Mouse (Mus musculus): ENCODE measurements around the gene Hltf. TPM values are rescaled to one million over a fixed set of nuclear protein-coding genes. Genes with fewer than 3 reads are reported as not detected.
"Not testable (repeated sequence)": the region's sequence is repeated elsewhere in the genome, so short reads cannot be mapped to it uniquely, and the experiment has no call there.

Hltf gene
- total RNA-seq, 2 experiments from 2014 or later: 20.9 to 22.5 TPM

DNA sequence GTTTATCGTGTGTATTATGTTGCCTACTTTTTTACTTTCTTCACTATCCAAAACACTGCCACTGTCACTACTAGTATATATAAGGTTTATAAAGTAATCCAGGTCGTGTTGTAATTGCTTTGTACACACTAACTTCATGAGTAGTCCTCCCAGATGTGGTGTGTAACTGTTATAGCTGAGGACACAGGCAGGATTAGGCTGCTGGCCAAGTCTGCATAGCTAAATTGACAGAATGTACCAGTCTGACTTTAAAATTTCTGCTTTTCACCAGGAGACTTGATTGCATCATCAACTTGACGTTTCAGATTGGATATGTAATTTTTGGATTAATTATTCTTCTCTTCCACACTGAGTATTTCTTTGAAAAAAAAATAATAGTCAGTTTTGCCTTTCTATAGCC, 46.2 kb downstream of the Hltf start:
- no peak for DNase-seq (ENCODE audit: extremely low spot score in 1 of 2, low spot score in 1 of 2)

DNA sequence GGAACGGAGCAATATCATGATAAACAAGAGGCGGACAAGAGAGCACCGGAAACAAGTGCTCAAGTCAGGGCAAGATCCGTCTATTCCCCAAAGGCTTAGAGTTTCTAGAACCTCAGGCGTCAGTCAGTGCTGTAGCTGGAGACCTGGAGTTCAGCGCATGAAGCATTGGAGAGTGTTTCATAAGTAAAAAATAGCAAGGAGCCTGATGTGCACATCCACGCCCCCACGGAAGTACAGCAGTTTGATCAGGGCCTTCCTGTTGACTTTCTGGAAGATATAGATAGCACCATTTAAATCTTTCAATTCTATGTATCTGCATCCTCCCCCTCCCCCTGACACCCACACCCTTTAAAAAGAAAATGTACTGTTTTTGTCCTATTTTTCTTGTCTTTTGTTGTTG, 46.7 kb downstream of the Hltf start:
- DNase-seq (ENCODE audit: extremely low spot score in 1 of 2, low spot score in 1 of 2): no peak

DNA sequence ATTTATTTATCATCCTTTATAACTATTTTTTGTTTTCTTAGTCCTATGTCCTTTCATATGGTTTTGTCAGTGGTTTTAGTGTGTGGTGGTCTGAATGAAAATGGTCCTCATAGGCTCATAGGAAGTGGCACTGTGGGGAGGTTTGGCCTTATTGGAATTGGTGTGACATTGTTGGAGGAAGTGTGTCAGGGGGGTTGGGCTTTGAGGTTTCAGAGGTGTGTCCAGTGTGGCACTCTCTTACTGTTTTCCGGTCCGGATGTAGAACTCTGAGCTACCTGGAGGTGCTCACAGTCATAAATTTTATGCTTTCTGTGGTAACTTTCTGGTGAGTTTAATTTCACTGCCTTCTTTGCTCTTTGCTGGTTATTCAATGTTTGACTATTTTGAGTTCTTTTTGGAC, 47.2 kb downstream of the Hltf start:
- no peak for DNase-seq (ENCODE audit: extremely low spot score in 1 of 2, low spot score in 1 of 2)

DNA sequence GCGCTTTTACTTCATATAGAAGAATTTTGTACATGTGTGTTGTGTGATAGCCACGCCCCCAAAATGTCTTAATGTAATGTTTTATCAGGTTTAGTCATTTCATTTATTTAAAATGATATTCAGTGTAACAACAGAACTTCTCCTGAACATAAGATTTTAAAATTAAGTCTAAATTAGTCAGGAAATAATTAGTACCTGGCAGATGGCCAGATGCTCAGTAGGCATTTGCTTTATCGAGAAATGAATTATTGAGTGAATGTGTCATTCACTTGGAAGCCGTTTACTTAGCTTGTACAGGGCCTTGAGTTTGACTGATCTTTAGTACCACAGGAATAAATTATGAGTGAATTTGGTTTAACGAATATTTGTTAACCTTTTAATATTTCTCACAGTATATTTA, 51.3 kb downstream of the Hltf start:
- no peak for DNase-seq (ENCODE audit: extremely low spot score in 1 of 2, low spot score in 1 of 2)

DNA sequence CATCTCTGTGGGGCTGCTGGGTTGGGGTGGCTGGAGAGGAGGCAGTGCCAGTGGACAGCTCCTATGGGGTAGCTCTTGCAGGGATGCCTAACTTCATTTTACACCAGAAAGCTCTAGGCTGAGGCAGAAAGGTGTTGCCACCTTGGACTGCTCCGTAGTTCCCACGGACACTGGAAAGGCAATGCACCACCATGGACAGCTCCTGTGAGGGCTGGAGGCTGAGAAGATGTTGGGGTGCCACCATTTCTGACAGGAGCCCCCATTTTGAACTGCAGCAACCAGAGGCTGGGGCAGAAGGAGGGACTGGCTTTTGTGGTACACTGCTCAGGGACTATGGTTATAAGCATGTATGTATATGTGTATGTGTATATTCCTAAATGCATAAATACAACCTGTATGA, 54.3 kb downstream of the Hltf start:
- DNase-seq (ENCODE audit: extremely low spot score in 1 of 2, low spot score in 1 of 2): no peak

DNA sequence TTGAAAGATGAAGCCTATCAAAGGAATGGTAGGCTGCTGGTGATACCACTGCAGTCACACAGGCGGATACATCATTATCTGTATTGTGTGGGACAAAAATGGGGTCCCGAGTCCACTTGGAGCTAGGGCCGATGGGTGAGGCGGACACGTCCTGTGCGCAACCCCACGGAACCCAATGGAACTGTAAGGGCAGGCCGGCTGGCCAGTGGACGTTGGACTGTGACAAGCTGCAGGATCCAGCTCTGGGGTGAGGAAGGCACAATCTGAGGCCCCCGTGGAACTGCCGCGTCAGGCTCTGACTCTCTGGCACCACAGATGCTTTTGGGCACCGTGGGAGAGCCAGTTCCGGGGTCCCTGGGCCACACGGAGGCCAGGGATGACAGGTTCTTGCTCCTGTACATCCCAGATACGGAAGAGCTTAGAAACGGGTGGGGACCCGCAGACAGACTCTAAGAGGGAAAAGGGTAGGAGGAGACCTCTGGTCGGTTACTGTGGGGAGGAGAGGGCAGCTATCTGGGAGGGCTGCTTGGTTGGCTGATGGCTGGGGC, 61.5 kb downstream of the Hltf start:
- no peak for DNase-seq (ENCODE audit: extremely low spot score in 1 of 2, low spot score in 1 of 2)

DNA sequence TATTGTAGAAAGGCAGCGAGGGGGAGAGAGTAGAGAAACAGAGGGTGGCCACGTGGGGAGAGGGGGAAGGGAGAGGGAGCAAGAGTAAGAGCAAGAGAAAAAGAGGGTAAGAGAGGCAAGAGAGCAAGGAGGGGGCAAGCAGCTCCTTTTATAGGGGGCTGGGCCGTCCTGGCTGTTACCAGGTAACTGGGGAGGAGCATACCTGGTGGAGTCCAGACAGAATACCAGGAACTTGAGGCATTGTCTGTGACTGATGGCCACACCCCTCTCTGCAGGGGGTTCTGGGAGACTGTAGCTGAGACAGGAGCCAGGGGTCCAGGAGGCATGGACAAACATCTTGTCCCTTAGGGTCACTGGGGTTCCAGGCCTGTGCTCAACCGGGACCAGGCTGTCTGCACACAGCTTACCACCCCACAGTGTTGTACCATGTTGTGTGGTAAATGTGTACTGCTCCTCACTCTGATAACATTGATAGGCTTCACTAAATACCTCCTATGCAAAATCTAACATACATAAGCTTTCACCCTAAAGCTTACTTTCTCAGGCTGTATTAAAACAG, 62.2 kb downstream of the Hltf start:
- DNase-seq (ENCODE audit: extremely low spot score in 1 of 2, low spot score in 1 of 2): no peak

DNA sequence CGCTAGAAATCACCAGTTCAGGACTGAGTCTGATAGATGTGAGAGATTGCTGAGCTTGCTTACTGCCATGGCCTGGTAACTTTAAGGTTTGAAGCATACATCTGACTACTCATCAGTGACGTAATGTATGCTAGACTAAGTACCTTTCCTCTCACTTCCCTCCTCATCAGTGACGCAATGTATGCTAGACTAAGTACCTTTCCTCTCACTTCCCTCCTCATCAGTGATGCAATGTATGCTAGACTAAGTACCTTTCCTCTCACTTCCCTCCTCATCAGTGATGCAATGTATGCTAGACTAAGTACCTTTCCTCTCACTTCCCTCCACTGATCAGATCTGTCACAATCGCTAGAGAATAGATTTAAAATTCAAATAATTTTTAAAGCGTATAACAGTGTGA, 64.0 kb downstream of the Hltf start:
- DNase-seq (ENCODE audit: extremely low spot score in 1 of 2, low spot score in 1 of 2): not testable (repeated sequence)

DNA sequence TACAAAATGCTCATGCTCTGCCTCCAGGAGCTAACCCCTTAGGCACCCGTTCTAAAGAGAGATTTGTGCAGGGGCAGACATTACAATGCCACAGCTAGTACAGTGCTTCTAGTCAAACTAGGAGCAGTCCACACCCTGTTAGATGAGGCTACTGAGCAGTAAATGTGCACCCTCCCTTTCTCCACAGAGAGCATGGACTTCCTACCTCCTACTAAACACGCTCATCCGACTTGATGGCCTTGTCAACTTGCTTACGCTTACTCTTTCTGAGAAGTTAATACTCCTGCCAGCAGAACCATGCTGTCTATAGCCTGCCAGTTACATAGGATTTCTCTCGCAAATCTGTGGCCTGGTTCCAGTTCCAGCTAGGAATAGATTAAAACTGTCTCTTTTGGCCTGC, 68.0 kb downstream of the Hltf start:
- no peak for DNase-seq (ENCODE audit: extremely low spot score in 1 of 2, low spot score in 1 of 2)

DNA sequence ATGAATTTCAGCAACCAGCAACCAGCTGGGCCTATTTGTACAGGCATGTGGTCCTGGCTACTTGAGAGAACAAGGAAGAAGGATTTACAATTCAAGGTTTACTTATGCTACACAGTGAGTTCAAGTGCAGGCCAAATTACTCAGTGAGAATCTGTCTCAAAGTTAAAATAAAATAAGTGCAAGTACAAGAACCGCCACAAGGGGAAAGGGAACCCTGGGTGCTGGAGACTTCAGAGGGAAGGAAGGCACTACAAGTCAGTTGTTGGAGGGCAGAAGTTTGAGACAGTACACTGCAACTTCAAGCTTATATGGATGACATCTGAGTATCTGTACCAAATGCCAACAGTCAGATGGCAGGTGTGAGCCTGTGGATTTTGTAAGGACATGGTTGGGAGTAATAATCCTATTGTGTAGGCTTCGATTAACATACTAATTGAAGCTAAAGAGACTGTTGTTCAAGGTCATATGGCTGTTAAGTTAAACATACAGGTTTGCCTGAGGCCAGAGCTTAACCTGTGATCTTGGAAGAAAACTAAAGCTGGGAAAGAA, 69.5 kb downstream of the Hltf start:
- DNase-seq (ENCODE audit: extremely low spot score in 1 of 2, low spot score in 1 of 2): no peak

DNA sequence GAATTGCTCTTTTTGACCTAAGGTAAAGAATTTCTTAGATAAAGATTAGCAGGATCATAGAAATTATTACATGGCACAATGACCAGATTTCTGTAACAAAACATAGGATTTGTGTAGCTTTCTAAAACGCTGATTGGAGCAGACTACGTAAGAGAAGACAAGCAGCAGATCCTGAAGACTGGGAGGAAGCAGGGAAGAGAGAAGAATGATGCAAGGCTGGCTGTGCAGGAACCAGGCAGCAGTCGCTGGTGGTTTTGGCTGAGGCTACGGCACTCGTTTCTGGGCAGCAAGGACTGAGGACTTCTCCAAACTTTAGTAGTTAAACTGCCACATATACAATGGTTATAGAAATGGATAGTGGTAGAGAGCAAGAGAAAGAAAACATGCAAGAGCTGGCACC, 71.9 kb downstream of the Hltf start:
- no peak for DNase-seq (ENCODE audit: extremely low spot score in 1 of 2, low spot score in 1 of 2)

DNA sequence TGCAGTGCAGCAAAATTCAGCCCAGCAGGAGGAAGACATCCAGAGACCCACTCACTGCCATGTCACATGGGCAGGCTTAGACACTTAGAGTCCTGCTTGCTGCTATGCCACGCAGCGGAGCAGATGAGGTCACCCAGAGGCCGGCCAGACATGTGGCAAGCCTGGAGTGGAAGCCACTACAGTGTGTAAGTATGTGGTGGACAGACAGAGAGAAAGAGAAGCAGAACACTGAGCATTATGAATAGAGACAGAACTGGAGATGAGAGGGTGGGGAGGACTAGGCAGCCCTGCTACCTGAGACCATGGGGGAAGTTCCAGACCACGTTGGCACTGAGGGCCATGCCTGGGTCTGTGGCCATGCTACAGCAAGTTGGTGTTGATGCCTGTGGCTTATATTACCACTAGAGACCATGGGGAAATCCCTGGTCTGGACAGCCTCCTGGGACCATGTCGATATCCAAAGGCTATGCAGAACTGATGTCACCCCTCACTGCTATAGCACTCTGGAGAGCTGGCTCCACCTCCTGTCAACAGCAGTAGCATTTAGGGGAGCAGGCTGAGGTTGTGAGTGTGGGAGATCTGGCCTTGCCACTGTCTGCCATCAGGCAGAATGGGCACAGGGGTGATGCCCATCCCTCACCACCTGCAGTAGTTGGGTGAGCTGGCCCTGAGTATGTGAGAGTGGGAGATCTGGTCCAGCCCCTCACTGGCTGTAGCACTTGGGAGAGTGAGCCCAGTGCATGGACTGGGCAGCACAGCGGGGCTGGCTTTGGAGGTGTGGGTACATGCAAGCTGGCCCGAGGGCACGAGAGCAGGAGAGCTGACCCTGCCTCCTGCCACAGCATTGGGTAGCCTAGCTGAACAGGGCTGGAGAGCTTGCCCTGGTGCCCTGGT, 73.1 kb downstream of the Hltf start:
- DNase-seq (ENCODE audit: extremely low spot score in 1 of 2, low spot score in 1 of 2): no peak

DNA sequence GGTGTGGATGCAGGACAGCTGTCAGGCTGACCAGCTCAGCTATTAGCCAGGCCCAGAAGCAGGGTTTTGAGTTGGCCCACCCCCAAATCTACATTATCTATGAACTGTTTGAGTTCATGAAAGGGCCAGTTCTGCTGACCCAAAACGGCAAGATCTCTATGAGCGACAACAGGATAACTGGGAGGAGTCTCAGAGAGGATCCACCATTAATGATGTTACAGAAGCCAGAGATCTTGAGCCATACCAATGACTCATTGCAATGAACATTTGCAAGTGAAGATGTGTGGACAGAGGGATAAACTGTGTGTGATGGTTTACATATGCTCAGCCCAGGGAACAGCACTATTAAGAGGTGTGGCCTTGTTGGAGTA, 73.7 kb downstream of the Hltf start:
- no peak for DNase-seq (ENCODE audit: extremely low spot score in 1 of 2, low spot score in 1 of 2)

DNA sequence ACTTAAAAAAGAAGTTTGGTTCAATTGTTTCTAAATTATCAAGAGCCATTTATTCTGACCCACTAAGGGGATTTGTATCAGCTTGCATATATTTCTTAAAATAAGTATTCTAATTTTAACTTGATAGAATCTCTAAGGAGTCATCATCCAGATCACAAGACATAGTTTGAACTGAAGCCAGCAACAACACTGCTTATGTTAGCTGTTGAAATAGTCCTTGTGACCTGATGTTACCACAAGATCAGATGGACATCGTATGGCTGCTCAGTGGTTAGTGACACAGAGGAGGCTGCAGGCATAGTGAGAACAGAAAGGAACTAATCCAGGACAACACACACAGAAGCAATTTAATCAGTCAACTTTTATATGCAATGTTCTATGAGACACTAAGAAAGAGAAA, 75.1 kb downstream of the Hltf start:
- no peak for DNase-seq (ENCODE audit: extremely low spot score in 1 of 2, low spot score in 1 of 2)

DNA sequence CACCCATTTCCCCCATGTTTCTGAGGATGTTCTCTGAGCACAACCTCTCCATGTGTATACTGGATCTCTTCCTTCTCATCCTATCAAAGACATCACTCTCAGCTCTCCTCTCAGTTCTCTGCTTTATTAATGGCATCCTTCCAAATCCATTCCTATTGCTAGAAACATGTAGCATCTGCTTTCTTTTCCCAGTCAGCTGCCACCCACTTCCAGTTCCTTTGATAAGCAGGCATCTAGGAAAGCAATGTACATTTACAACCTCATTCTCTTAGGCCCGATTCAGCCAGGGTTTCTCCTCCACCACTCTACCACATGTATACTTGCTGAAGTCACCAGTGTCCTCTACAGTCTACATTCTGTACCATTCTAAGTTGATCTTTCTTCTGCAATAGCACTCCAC, 76.1 kb downstream of the Hltf start:
- no peak for DNase-seq (ENCODE audit: extremely low spot score in 1 of 2, low spot score in 1 of 2)

DNA sequence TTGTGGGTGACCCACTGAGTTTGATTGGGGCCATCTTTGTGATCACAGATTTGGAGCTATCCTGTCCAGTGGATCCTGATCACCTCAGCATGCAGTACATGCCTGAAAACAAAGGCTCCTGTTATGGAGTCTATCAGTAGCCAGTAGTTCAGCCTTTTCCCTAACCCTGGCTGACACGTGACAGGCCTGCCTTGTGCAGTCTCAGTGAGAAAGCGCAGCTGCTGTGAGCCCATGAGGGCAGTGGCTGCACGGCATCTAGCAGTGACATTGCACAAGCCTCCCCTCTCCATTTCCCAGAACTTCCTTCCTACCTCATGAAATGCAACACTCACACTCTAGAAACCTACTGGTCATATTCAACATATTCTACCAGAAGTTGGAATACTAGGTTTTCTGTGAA, 76.9 kb downstream of the Hltf start:
- no peak for DNase-seq (ENCODE audit: extremely low spot score in 1 of 2, low spot score in 1 of 2)

DNA sequence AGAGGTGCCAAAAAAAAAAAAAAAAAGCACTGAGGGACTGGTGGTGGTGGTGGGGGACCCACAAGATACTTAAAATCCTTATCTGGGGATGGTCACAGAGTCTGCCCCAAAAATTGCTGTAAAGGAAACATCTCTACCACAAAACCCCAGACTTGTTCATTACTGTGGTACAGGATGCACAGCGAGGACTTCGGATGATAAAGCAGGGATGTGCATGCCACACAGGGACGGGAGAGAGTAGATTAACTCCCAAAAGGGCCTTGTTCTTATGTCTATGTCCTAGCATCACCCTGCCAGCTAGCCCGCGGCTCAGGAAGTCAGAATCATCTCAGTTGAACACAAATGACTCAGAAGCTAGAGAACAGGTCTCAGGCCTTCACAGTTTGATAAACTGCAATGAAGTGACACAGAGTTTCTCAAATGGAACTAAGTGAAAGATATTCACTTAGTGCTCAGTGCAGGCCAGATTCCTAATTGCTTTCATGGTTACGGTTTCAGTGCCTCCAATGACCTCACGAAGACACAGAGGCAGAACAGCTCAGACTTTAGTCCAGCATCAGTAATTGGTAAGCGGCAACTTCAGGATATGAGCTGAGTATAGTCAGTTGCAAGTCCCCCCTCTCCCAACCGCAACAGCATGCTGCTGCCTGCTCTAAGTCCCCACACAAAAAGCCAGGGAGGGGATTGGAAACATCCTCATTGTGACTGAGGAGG, 79.4 kb downstream of the Hltf start:
- DNase-seq (ENCODE audit: extremely low spot score in 1 of 2, low spot score in 1 of 2): no peak

DNA sequence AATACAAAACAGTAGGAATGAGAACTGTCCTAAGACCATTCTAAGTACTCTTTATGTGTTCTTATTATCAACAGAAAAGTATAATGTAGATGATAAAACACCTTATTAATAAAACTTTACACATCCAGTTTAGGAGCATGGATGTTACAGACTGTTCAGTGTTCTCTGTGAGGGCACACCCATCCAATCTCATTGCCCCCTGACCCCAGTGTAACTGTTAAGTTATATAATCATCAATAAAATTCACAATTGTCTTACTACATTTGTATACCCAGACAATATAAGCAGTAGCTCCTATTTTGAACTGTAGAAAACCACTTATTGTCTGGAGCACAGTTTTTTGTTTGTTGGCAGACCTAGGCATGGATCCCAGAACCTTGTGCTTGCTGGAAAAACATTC, 83.6 kb downstream of the Hltf start:
- no peak for DNase-seq (ENCODE audit: extremely low spot score in 1 of 2, low spot score in 1 of 2)

DNA sequence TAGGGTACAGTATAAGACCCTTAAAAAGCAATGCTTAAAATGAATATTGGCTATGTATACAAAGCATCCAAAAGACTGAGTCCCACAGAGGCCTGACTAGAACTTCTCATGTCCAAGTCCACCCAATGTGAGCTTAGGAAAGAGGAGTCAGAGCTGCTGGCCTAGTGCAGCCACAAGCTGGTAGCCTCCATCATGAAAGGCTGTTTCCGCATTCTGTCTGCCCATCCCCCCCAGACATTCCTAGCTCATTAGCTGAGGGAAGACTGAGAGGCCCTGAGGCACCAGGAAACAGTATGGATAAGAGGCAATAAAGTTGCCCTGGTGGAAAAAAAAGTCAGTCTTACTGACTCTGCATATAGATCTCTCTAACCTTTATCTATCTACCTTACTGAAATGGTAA, 84.1 kb downstream of the Hltf start:
- no peak for DNase-seq (ENCODE audit: extremely low spot score in 1 of 2, low spot score in 1 of 2)

DNA sequence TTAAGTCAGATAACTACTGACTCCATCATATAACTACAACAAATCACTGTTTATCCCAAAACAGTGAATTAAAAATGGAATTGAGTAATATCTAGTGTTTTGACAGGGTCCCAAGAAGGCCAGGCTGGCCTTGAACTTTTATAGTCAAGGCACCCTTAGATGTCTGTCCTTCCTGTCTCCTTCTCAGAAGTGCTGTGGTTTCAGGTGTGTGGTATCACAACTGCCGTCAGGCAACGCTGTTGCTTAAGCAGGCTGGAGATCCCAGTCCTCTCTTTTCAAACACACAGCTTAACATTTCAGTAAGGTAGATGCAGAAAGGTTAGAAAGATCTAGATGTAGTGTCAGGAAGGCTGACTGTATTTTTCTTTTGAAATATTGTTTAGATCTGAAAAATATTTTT, 84.5 kb downstream of the Hltf start:
- DNase-seq (ENCODE audit: extremely low spot score in 1 of 2, low spot score in 1 of 2): no peak

DNA sequence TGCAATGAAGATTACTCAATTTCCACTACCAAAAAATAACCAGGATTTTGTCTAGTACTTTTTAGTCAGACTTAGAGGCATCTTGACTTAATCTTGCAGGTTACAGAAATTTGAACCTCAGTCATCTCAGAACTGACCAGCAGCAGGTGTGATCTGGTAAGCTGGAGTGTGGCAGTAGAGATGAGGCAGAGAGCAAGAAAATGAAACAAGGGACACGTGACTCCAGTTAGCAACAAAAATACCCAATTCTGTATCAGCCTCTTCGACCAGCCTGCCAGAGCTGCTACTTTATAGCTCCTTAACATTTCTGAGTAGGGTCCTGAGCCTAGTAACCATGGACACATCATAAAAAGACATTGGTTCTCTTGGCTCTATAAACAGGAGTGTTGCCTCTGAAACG, 85.0 kb downstream of the Hltf start:
- DNase-seq (ENCODE audit: extremely low spot score in 1 of 2, low spot score in 1 of 2): no peak

Data from layer of hippocampus, postnatal 25 days (tissue).